Mouse (Mus musculus): ENCODE measurements around the gene Cdx2.

GRCm38 (mm10) chr5:147267434-147267833 lies 39.6 kb downstream of the Cdx2 start:
- TF ChIP-seq CTCF (conservative IDR thresholded peaks at IDR 0.05; ENCODE audit: low read length) (no peak), POU5F1 (IDR thresholded peaks at IDR 0.05; ENCODE audit: borderline replicate concordance, low read length) (no peak)

Measured in E14TG2a.4 (cell line).